Mouse (Mus musculus): ENCODE measurements around the gene Xrra1.

GRCm38 (mm10) chr7:99875891-99876290 is 17.0 kb downstream of the Xrra1 start:
- TF ChIP-seq MAFK (IDR thresholded peaks at IDR 0.05; ENCODE audit: borderline replicate concordance, low read depth, low read length) (no peak), ETS1 (IDR thresholded peaks at IDR 0.05; ENCODE audit: low read depth, low read length) (no peak)

Data from MEL (cell line).